Mouse (Mus musculus) forebrain, embryonic 10.5 days (tissue): ENCODE measurements around the gene Tmem8. TPM values are rescaled to one million over a fixed set of nuclear protein-coding genes. Genes with fewer than 3 reads are reported as not detected.

Experiments used
- DNase-seq: peaks from one replicate; pipeline ENCODE4 v3.0.0-alpha.2; 2017; ENCODE audit warnings: low spot score; ENCODE audit errors: extremely low spot score
- H3K27ac ChIP-seq: fragments of 300-500 bp; sonication (generic); 2 replicates; pipeline ENCODE4 v1.5.1; 2016; ENCODE audit warnings: mild to moderate bottlenecking
- H3K27me3 ChIP-seq: fragments of 300-500 bp; sonication (generic); 2 replicates; pipeline ENCODE4 v1.6.1; 2016; ENCODE audit warnings: mild to moderate bottlenecking; ENCODE audit not compliant: poor library complexity, severe bottlenecking
- H3K36me3 ChIP-seq: fragments of 300-500 bp; sonication (generic); replicated peaks from 2 replicates; pipeline ENCODE4 v1.6.1; 2016; ENCODE audit warnings: mild to moderate bottlenecking, moderate library complexity
- H3K4me1 ChIP-seq: fragments of 300-500 bp; sonication (generic); 2 replicates; pipeline ENCODE4 v1.6.1; 2016
- H3K4me3 ChIP-seq: fragments of 300-500 bp; sonication (generic); 2 replicates; pipeline ENCODE4 v1.5.1; 2016; ENCODE audit warnings: mild to moderate bottlenecking, moderate library complexity
- H3K9me3 ChIP-seq: fragments of 300-500 bp; sonication (generic); 2 replicates; pipeline ENCODE4 v1.6.1; 2016; ENCODE audit warnings: mild to moderate bottlenecking, moderate library complexity
- WGBS: fragments of 180-500 bp; shearing (Covaris S2); methylation state at CpG from one replicate; pipeline ENCODE4 v1.1.7; 2016; 5-methylcytosine and 5-hydroxymethylcytosine counted together
- polyA plus RNA-seq: library from polyadenylated mRNA; unstranded; fragments of >200 nt; fragmentation: Nextera tagmentation; extraction: Ambion mirVana; gene quantifications from 2 replicates; pipeline ENCODE4 v1.2.1, GENCODE M21; 2016

Gene Tmem8
- polyA plus RNA-seq, 1 experiment from 2014 or later = 1.7 TPM

GRCm38 (mm10) chr17:26137106-26137750 lies 24.1 kb downstream of the Tmem8 start:
- no peak for DNase-seq
- Histone ChIP-seq H3K27me3 (no peaks in the 10 kb centered on the region), H3K4me3 (peak overlapping the region; percentile 92; the same call in 1 of the 2 replicates), H3K9me3 (no peaks in the 10 kb centered on the region), H3K27ac (peak overlapping the region; percentile 94), H3K36me3 (peaks cover 21% of the 10 kb centered on the region), H3K4me1 (peaks cover 38% of the 10 kb centered on the region)
- WGBS = 88% methylated on average over 11 of the region's 11 CpGs

GRCm38 (mm10) chr17:26137751-26138130 lies 24.6 kb downstream of the Tmem8 start:
- H3K27ac ChIP-seq = peak overlapping the region; percentile 94
- peaks cover 33% of the 10 kb centered on the region for H3K4me1 ChIP-seq
- H3K27me3 ChIP-seq = no peaks in the 10 kb centered on the region
- no peak for DNase-seq
- no peaks in the 10 kb centered on the region for H3K9me3 ChIP-seq
- WGBS = 80% methylated on average over 2 of the region's 2 CpGs
- peak overlapping the region; percentile 92 for H3K4me3 ChIP-seq
- H3K36me3 ChIP-seq = peaks cover 21% of the 10 kb centered on the region

GRCm38 (mm10) chr17:26138239-26138836 lies 25.2 kb downstream of the Tmem8 start, which contains the start of gene Axin1:
Gene Axin1 (plus strand): TSS chr17:26138688.
- DNase-seq = peak; percentile 98
- Histone ChIP-seq H3K27ac (peak within 1 kb of the TSS; percentile 94), H3K4me3 (peak within 1 kb of the TSS; percentile 92), H3K36me3 (peaks cover 23% of the 10 kb centered on the region), H3K4me1 (peaks cover 31% of the 10 kb centered on the region), H3K9me3 (no peaks in the 10 kb centered on the region), H3K27me3 (no peaks in the 10 kb centered on the region)
- WGBS = under 1% methylated on average over 42 of the region's 42 CpGs

- Histone ChIP-seq H3K27ac (peak overlapping the region; percentile 94), H3K27me3 (no peaks in the 10 kb centered on the region), H3K36me3 (peaks cover 25% of the 10 kb centered on the region), H3K9me3 (no peaks in the 10 kb centered on the region), H3K4me1 (peaks cover 31% of the 10 kb centered on the region), H3K4me3 (peak overlapping the region; percentile 92)
- under 1% methylated on average over 56 of the region's 58 CpGs for WGBS
- no peak for DNase-seq
Observed at GRCm38 (mm10) chr17:26138901-26139381, 25.8 kb downstream of the Tmem8 start.

GRCm38 (mm10) chr17:26142796-26143195 lies 29.7 kb downstream of the Tmem8 start:
- H3K4me3 ChIP-seq = no peak overlapping the region
- no peaks in the 10 kb centered on the region for H3K27me3 ChIP-seq
- no peaks in the 10 kb centered on the region for H3K9me3 ChIP-seq
- DNase-seq = no peak
- H3K27ac ChIP-seq = no peak overlapping the region
- peaks cover 23% of the 10 kb centered on the region for H3K4me1 ChIP-seq
- 94% methylated on average over 4 of the region's 4 CpGs for WGBS
- H3K36me3 ChIP-seq = peaks cover 61% of the 10 kb centered on the region

GRCm38 (mm10) chr17:26143386-26143785 lies 30.3 kb downstream of the Tmem8 start:
- DNase-seq = no peak
- no peak overlapping the region for H3K27ac ChIP-seq
- H3K36me3 ChIP-seq = peaks cover 67% of the 10 kb centered on the region
- H3K27me3 ChIP-seq = no peaks in the 10 kb centered on the region
- no peak overlapping the region for H3K4me3 ChIP-seq
- H3K4me1 ChIP-seq = peaks cover 19% of the 10 kb centered on the region
- no peaks in the 10 kb centered on the region; the same call in 1 of the 2 replicates for H3K9me3 ChIP-seq
- WGBS = 95% methylated on average over 5 of the region's 5 CpGs

GRCm38 (mm10) chr17:26149056-26149455 lies 36.0 kb downstream of the Tmem8 start:
- peaks cover 17% of the 10 kb centered on the region; the same call in 1 of the 2 replicates for H3K9me3 ChIP-seq
- no peak for DNase-seq
- 86% methylated on average over 2 of the region's 2 CpGs for WGBS
- H3K36me3 ChIP-seq = peaks cover 100% of the 10 kb centered on the region
- H3K4me3 ChIP-seq = no peak overlapping the region
- H3K27ac ChIP-seq = no peak overlapping the region
- no peaks in the 10 kb centered on the region for H3K27me3 ChIP-seq
- no peaks in the 10 kb centered on the region for H3K4me1 ChIP-seq

GRCm38 (mm10) chr17:26151886-26152630 lies 39.0 kb downstream of the Tmem8 start:
- Histone ChIP-seq H3K4me3 (no peak overlapping the region), H3K27me3 (no peaks in the 10 kb centered on the region), H3K4me1 (no peaks in the 10 kb centered on the region), H3K9me3 (peaks cover 17% of the 10 kb centered on the region; the same call in 1 of the 2 replicates), H3K36me3 (peaks cover 97% of the 10 kb centered on the region), H3K27ac (no peak overlapping the region)
- DNase-seq = no peak
- WGBS = 94% methylated on average over 2 of the region's 2 CpGs

GRCm38 (mm10) chr17:26162736-26163135 lies 49.6 kb downstream of the Tmem8 start:
- 91% methylated on average over 1 of the region's 1 CpGs for WGBS
- peaks cover 40% of the 10 kb centered on the region for H3K36me3 ChIP-seq
- H3K4me3 ChIP-seq = no peak overlapping the region
- no peak for DNase-seq
- no peaks in the 10 kb centered on the region for H3K9me3 ChIP-seq
- H3K27ac ChIP-seq = no peak overlapping the region
- H3K27me3 ChIP-seq = no peaks in the 10 kb centered on the region
- no peaks in the 10 kb centered on the region for H3K4me1 ChIP-seq

GRCm38 (mm10) chr17:26168039-26168438 lies 54.9 kb downstream of the Tmem8 start:
- Histone ChIP-seq H3K9me3 (no peaks in the 10 kb centered on the region), H3K4me1 (no peaks in the 10 kb centered on the region), H3K27me3 (no peaks in the 10 kb centered on the region), H3K36me3 (peaks cover 50% of the 10 kb centered on the region), H3K4me3 (no peak overlapping the region), H3K27ac (no peak overlapping the region)
- DNase-seq = no peak
- 94% methylated on average over 2 of the region's 2 CpGs for WGBS
